Mouse (Mus musculus): ENCODE measurements around the gene Olfr1453.
"Not testable (repeated sequence)": the region's sequence is repeated elsewhere in the genome, so short reads cannot be mapped to it uniquely, and the experiment has no call there.

Gene Olfr1453

GRCm38 (mm10) chr19:13028227-13028626, at the start of gene Olfr1453:
Gene Olfr1453, minus strand, starts transcription at chr19:13028327.
- DNase-seq (ENCODE audit: low spot score in 2 of 2): no peak

GRCm38 (mm10) chr19:13060310-13060709, 32.2 kb upstream of the Olfr1453 start, which contains the start of gene Olfr1454:
Gene Olfr1454, plus strand, starts transcription at chr19:13060610.
- no peak for DNase-seq (ENCODE audit: low spot score in 2 of 2)

GRCm38 (mm10) chr19:12994714-12995113, 33.4 kb downstream of the Olfr1453 start, which contains the start of gene Olfr1451:
Gene Olfr1451, plus strand, starts transcription at chr19:12995014.
- DNase-seq (ENCODE audit: low spot score in 2 of 2): no peak

- DNase-seq (ENCODE audit: low spot score in 2 of 2): not testable (repeated sequence)
These were observed 35.8 kb downstream of the Olfr1453 start for GRCm38 (mm10) chr19:12992316-12992715.

Data from urinary bladder, postnatal 36 days (tissue).